Mouse (Mus musculus): ENCODE measurements around the gene Angptl1. TPM values are rescaled to one million over a fixed set of nuclear protein-coding genes. Genes with fewer than 3 reads are reported as not detected.

Angptl1 gene
- polyA plus RNA-seq (2017; shearing (Covaris generic)): 1 to 10 TPM in 1 of 2 experiments, under 1 TPM in 1; 0.19 to 1.4 TPM

GRCm38 (mm10) chr1:156838177-156838576 lies at the start of gene Angptl1:
Angptl1 (plus strand) TSS chr1:156838562.

Other genes with a start within 250 kb of the Angptl1 start
- gene Tor3a, start 164.2 kb upstream of the Angptl1 start, polyA plus RNA-seq (2017; shearing (Covaris generic)): 10 to 100 TPM; 45.1 to 46.9 TPM
- 10 to 100 TPM; 25.4 to 28.4 TPM for gene Fam20b, start 119.5 kb upstream of the Angptl1 start, polyA plus RNA-seq (2017; shearing (Covaris generic))
- 10 to 100 TPM; 47.0 to 68.8 TPM for gene Ralgps2, start 101.1 kb downstream of the Angptl1 start, polyA plus RNA-seq (2017; shearing (Covaris generic))

Data from inflammation-experienced regulatory T-cells (primary cell).